Mouse (Mus musculus) lung, embryonic 14.5 days (tissue): ENCODE data around the gene Nrp2. TPM values are rescaled to one million over a fixed set of nuclear protein-coding genes. Genes with fewer than 3 reads are reported as not detected.
A peak's percentile ranks its signal among the peaks of the same experiment; 100 is the strongest.

Experiments used
- ATAC-seq: fragments of 200-750 bp; cut with Nextera tagmentation; 2 replicates; pipeline ENCODE4 v1.8.0; 2017; ENCODE audit warnings: mild to moderate bottlenecking, moderate TSS enrichment, moderate library complexity; ENCODE audit not compliant: insufficient read depth
- DNase-seq: peaks from one replicate; pipeline ENCODE4 v3.0.0-alpha.2; 2015
- H3K27ac ChIP-seq: fragments of 300-500 bp; sonication (generic); 2 replicates; pipeline ENCODE4 v1.5.1; 2014; ENCODE audit warnings: low read depth, mild to moderate bottlenecking, moderate library complexity
- H3K27me3 ChIP-seq: fragments of 300-500 bp; sonication (generic); 2 replicates; pipeline ENCODE4 v1.6.1; 2014; ENCODE audit warnings: low read length, control low read depth; ENCODE audit not compliant: insufficient read depth
- H3K36me3 ChIP-seq: fragments of 300-500 bp; sonication (generic); 2 replicates; pipeline ENCODE4 v1.6.1; 2014; ENCODE audit warnings: control low read depth; ENCODE audit not compliant: insufficient read depth
- H3K4me1 ChIP-seq: fragments of 300-500 bp; sonication (generic); 2 replicates; pipeline ENCODE4 v1.6.1; 2014; ENCODE audit warnings: antibody characterized with exemption, control low read depth; ENCODE audit not compliant: insufficient read depth
- H3K4me2 ChIP-seq: fragments of 300-500 bp; sonication (generic); 2 replicates; pipeline ENCODE4 v1.6.1; 2014; ENCODE audit warnings: mild to moderate bottlenecking
- H3K4me3 ChIP-seq: fragments of 300-500 bp; sonication (generic); 2 replicates; pipeline ENCODE4 v1.5.1; 2014; ENCODE audit warnings: low read depth, low read length
- H3K9ac ChIP-seq: fragments of 300-500 bp; sonication (generic); 2 replicates; pipeline ENCODE4 v1.6.1; 2014
- H3K9me3 ChIP-seq: fragments of 300-500 bp; sonication (generic); 2 replicates; pipeline ENCODE4 v1.6.1; 2016; ENCODE audit warnings: low read depth, low read length, control low read depth
- CTCF ChIP-seq: IDR thresholded peaks from 2 replicates; pipeline ENCODE4 v1.5.1; 2016; ENCODE audit warnings: antibody characterized with exemption, low read depth
- WGBS: fragments of 180-500 bp; shearing (Covaris S2); extraction: QIAGEN DNeasy Blood & Tissue Kit; methylation state at CpG from one replicate; pipeline ENCODE4 v1.1.7; 2014; 5-methylcytosine and 5-hydroxymethylcytosine counted together
- polyA plus RNA-seq: library from polyadenylated mRNA; unstranded; fragments of >200 nt; fragmentation: Nextera tagmentation; extraction: Ambion mirVana; gene quantifications from 2 replicates; pipeline ENCODE4 v1.2.1, GENCODE M21; 2014

Gene Nrp2
- polyA plus RNA-seq, 1 experiment from 2014 or later, result 10.8 TPM

- Histone ChIP-seq H3K36me3 (no peaks in the 10 kb centered on the region), H3K9me3 (no peaks in the 10 kb centered on the region), H3K4me3 (no peak overlapping the region), H3K4me2 (no peak overlapping the region), H3K27ac (no peak overlapping the region), H3K27me3 (no peaks in the 10 kb centered on the region), H3K9ac (no peak overlapping the region), H3K4me1 (no peaks in the 10 kb centered on the region; the same call in 1 of the 2 replicates)
- 93% methylated on average over 8 of the region's 8 CpGs for WGBS
- DNase-seq (no peak), ATAC-seq (no peak)
- TF ChIP-seq CTCF, result no peak
Observed at GRCm38 (mm10) chr1:62745889-62746288, 42.8 kb downstream of the Nrp2 start.

- Histone ChIP-seq H3K4me1 (peaks cover 12% of the 10 kb centered on the region), H3K4me2 (no peak overlapping the region), H3K36me3 (no peaks in the 10 kb centered on the region), H3K27ac (no peak overlapping the region), H3K4me3 (no peak overlapping the region), H3K9me3 (no peaks in the 10 kb centered on the region), H3K9ac (no peak overlapping the region), H3K27me3 (no peaks in the 10 kb centered on the region)
- 39% methylated on average over 10 of the region's 10 CpGs for WGBS
- TF ChIP-seq CTCF, result no peak
- ATAC-seq, result no peak
- DNase-seq, result peak; percentile 39
Observed at GRCm38 (mm10) chr1:62747421-62748111, 44.5 kb downstream of the Nrp2 start.

GRCm38 (mm10) chr1:62748361-62748760 lies 45.3 kb downstream of the Nrp2 start:
- H3K4me3 ChIP-seq, result no peak overlapping the region
- H3K27me3 ChIP-seq, result no peaks in the 10 kb centered on the region
- H3K9me3 ChIP-seq, result no peaks in the 10 kb centered on the region
- TF ChIP-seq CTCF, result no peak
- H3K4me1 ChIP-seq, result peaks cover 12% of the 10 kb centered on the region
- H3K36me3 ChIP-seq, result no peaks in the 10 kb centered on the region
- H3K9ac ChIP-seq, result no peak overlapping the region
- H3K27ac ChIP-seq, result no peak overlapping the region
- ATAC-seq (no peak), DNase-seq (no peak)
- no peak overlapping the region for H3K4me2 ChIP-seq
- WGBS, result 83% methylated on average over 3 of the region's 3 CpGs

GRCm38 (mm10) chr1:62749716-62750115 lies 46.6 kb downstream of the Nrp2 start:
- DNase-seq (no peak), ATAC-seq (no peak)
- Histone ChIP-seq H3K4me3 (no peak overlapping the region), H3K27me3 (no peaks in the 10 kb centered on the region), H3K4me2 (no peak overlapping the region), H3K36me3 (no peaks in the 10 kb centered on the region), H3K9ac (no peak overlapping the region), H3K4me1 (peaks cover 12% of the 10 kb centered on the region), H3K9me3 (no peaks in the 10 kb centered on the region), H3K27ac (no peak overlapping the region)
- WGBS, result 90% methylated on average over 14 of the region's 14 CpGs
- TF ChIP-seq CTCF, result no peak

GRCm38 (mm10) chr1:62750408-62751008 lies 47.4 kb downstream of the Nrp2 start:
- Histone ChIP-seq H3K4me1 (peaks cover 12% of the 10 kb centered on the region), H3K9me3 (no peaks in the 10 kb centered on the region), H3K4me2 (no peak overlapping the region), H3K36me3 (no peaks in the 10 kb centered on the region), H3K27me3 (no peaks in the 10 kb centered on the region), H3K9ac (no peak overlapping the region), H3K4me3 (no peak overlapping the region), H3K27ac (no peak overlapping the region)
- DNase-seq (no peak), ATAC-seq (no peak)
- no peak for TF ChIP-seq CTCF
- 81% methylated on average over 5 of the region's 5 CpGs for WGBS

GRCm38 (mm10) chr1:62751011-62752006 lies 48.2 kb downstream of the Nrp2 start:
- no peak overlapping the region for H3K4me3 ChIP-seq
- peaks cover 12% of the 10 kb centered on the region for H3K4me1 ChIP-seq
- H3K27me3 ChIP-seq, result no peaks in the 10 kb centered on the region
- H3K9ac ChIP-seq, result no peak overlapping the region
- DNase-seq (peak; percentile 82), ATAC-seq (peak; percentile 75)
- H3K9me3 ChIP-seq, result no peaks in the 10 kb centered on the region
- no peaks in the 10 kb centered on the region for H3K36me3 ChIP-seq
- 24% methylated on average over 15 of the region's 15 CpGs for WGBS
- TF ChIP-seq CTCF, result no peak
- H3K4me2 ChIP-seq, result peak overlapping the region; percentile 25; the same call in 1 of the 2 replicates
- peak overlapping the region; percentile 56; the same call in 1 of the 2 replicates for H3K27ac ChIP-seq
